Mouse (Mus musculus) 3134 (cell line): ENCODE data around the gene Cryzl1.

Source experiments
- DNase-seq: peaks from one replicate; pipeline ENCODE4 v3.0.0-alpha.2; 2011; ENCODE audit warnings: low spot score; ENCODE audit not compliant: insufficient read length; ENCODE audit errors: extremely low read depth

Gene Cryzl1

DNA sequence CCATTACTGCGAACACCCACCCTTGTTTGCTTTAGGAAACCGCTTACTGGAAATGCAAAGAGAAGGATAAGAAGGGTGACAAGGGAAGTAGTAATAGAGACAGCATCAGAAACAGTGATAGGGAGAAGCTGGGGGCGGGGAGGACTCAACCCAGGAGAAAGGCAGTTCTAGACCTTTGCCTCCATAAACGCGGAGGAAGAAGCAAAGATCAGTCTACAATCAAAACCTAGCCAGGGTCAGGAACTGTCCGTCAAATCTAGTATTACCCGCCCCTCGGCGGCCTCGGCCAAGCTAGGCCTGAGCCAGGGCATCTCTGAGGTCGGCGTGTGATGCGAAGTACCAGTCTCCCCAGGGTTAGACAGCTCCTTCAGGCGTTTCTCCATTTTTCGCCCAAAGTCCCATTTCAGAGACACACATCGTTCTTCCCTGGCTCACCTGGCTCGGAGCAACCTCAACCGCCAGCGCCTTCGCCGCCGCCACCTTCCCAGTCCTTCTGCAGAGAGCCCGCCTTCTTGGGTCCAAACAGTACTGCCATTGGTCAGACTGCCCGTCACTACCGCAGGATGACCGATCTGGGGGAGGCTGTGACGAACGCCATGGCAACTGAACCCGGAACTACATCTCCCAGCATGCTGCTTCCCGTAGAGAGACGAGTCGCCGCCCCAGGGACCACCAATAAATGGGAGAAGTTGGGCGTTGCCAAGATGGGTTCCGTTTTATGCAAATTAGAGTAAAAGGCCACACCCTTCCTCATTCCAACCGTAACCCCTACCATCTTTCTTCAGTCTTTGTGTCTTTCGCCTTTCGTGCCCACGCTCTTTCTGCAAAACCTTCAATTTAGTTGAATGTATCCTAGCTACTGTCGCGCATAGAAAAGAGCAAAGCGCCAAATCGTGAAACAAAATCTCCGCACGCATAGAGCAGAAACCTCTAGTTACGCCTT lies at the start of gene Cryzl1:
Gene Cryzl1, minus strand, starts transcription at position 853 of the 943 bp plus-strand sequence.
- peak; percentile 95 for DNase-seq

DNA sequence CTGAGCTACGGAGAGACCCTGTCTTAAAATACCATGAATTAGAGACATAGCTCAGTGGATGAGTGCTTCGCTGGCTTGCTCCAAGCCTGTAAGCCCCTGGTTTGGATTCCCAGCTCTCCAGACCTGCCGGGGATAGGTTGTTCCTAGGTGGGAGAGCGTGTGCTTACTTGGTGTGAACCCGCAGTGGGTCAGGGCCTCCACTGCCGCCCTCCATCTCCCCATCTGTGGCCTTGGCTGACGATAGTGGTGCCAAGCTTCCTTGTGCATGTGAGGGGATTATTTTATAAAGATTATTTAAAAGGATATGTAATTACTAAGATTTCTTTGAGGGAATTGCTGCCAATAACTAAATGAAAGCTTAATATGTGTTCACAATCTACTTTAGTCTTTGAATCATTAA lies 43.8 kb upstream of the Cryzl1 start:
- DNase-seq: no peak

DNA sequence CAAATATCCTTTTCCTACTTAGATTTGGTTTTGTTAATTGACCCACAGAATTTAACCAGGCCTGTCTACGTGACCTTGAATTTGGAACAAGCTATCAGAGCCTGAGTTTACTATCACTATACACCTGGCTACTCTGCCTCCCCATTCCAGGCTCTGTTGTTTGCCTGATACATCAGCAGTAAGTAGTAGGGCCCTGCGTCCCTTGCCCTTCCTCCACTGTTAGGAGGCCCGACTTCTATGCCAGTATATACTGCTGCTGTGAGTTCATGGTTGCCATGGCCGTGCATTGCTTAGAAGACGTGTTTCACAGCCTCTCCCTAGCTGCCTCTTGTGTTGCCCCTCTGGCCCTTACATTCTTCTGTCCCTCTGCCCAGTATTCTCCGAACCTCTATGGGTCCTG lies 42.6 kb upstream of the Cryzl1 start:
- no peak for DNase-seq

DNA sequence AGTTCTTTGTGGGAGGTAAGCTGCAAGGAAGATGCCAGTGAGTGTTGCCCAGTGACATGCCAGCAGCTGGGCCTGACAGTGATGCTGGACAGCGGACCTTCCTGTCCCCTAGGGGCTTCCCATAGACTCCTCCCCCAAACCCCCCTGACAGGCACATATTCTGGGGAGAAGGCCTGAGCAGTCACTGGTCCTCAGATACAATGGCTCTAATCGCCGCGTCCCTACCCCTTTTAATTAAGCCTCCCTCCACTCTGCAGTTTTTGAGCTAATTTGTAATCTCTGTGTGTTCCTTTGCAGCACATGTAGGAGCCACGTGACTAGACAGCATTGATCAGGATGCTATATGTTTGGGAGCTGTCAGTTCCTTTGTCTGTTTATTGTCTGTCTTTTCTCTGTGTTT lies 41.9 kb upstream of the Cryzl1 start:
- DNase-seq: no peak

DNA sequence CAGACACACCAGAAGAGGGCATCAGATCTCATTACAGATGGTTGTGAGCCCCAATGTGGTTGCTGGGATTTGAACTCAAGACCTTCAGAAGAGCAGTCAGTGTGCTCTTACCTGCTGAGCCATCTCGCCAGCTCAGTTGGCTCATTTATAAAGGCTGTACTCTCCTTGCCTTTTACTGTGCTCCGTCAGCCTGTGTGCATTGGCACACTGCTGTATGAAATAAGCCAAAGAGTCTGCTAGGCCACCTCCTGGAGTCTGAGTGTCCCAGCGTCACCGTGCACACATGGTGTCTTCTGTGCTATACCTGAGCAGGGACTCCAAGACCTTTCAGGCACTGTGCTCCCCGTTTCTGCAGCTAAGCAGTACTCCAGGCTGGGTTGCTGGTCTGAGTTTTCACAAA lies 41.1 kb upstream of the Cryzl1 start:
- no peak for DNase-seq

DNA sequence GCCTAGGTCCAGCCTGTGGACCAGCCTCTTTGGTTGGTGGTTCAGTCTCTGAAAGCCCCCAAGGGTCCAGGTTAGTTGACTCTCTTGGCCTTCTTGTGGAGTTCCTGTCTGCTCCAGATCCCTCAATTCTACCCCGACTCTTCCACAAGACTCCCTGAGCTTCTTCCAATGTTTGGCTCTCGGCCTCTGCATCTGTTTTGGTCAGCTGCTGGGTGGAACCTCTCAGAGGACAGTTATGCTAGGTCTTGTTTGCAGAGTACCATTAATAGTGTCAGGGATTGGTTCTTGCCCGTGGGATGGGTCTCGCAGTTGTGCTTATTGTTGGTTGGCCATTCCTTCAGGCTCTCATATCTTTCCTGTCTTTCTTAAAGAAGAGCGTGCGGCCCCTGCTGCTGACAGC lies 39.8 kb upstream of the Cryzl1 start:
- no peak for DNase-seq

DNA sequence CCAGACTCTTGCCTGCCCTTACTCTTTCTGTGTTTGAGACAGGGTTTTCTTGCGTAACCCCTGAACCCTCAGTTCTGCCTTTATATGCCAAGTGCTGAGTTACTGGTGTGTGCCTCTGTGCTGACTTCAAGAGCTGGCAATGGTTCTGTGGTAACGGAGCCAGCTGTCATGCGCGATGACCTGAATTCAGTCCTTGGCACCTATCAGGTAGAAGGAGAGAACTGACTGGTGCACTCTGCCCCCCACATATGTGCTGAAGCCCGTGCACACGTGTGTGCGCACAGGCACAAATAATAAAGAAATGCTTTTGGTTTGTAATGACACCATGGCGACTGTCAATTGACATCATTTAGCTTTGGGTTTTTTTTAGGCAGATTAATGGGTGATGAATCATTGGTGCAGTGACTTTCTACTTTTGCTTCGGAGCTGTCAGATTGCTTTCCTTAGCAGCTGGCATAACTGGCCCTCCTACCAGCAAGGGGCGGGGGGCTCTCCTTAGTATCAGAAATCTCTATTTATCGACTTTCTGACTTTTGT lies 38.5 kb upstream of the Cryzl1 start:
- DNase-seq: peak; percentile 43

DNA sequence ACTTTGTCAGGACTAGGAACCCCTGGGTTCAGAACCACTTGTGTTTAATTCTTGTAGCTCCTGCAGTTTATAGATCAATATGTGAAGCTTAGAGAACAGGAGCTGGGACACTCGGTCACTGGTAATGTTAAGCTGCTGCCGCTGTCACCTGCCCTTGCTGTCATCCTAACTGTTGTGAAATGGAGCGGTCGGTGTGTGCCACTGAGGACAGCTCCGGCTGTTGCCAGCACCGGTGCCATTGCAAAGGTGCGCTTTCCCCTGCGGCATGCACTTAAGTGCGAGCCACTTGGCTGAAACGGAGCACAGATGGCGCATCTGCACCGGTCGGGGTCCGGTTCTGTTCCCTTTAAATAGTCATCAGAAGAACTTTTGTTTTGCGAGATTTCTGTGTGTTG lies 37.0 kb upstream of the Cryzl1 start:
- DNase-seq: no peak

DNA sequence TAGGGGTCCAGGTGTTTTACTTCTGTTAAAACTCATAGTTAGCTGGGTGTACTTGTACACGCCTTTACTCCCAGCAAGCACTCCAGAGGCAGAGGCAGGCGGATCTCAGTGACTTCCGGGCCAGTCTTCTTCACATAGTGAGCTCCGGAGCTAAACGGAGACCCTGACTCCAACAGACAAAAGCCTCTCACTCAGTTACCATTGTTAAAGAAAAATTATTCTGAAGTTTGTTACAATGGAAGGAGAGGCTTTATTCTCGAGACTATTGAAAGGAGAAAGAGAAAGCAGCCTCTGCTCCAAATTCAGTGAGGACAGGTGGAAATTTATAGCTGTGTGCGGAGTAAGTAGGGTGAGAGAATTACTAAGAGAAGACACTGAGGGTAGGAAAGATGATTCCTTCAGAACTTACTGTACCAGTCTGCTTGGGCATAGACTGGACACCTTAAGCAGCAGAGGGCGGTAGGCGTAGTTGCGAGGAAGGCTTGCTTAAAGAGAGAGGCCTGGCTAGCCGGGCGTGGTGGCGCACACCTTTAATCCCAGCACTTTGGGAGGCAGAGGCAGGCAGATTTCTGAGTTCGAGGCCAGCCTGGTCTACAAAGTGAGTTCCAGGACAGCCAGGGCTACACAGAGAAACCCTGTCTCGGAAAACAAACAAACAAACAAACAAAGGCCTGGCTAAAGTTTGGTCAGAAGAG lies 36.5 kb upstream of the Cryzl1 start:
- no peak for DNase-seq

DNA sequence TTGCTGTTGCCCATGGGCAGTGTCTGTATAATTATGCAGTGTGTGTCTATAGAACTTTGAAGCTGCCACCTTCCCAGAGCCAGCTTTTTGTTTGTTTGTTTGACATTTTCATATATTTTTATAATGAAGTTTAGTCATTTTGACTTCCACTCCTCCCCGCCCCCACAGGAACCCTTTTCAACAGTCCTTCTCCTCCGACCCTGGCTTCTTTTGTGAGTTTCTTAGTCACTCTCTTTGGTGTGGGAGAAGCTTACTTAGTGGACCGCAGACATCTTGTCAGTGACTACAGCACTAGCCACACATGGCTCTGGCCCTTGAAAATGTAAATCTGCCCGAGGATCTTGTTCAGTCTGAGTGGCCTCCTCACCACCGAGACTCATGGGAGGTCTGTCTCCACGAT lies 35.6 kb upstream of the Cryzl1 start:
- DNase-seq: no peak

DNA sequence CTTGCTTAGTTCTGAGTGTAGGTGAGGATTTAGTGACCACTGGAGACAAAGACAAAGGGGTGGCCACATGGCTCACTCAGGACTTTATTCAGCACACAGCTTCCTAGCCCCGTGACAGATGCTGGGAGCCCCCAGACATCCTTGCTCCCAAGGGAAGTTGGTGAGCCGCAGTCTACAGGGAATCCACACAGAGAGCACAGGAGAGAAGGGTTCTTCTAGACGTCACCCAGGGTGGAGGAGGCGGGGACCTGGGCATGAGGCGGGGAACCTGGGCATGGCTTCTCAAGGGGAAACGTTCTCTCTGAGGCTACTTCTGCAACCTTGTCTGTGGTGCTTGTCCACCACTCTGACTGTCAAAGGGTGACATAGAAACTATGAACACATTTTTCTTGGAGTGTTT lies 35.2 kb upstream of the Cryzl1 start:
- DNase-seq: no peak

DNA sequence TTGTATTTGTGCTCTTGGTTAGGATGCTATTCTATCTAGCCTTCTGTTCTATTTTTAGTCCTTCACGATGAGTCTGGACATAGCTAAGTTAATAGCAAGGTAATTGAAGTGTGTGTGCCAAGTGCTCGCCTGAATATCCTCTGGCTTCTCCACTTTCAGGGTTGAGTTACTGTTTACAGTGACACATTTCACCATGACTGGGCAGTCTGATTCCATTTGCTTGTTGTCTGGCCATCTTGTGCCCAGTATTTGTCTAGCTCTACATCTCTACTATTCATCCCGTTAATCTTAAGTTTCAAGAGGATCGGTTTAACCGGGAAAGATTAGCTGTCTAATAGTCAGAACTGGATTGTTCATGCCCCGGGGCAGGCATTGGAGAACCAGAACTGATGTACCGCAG lies 33.7 kb upstream of the Cryzl1 start:
- DNase-seq: no peak

DNA sequence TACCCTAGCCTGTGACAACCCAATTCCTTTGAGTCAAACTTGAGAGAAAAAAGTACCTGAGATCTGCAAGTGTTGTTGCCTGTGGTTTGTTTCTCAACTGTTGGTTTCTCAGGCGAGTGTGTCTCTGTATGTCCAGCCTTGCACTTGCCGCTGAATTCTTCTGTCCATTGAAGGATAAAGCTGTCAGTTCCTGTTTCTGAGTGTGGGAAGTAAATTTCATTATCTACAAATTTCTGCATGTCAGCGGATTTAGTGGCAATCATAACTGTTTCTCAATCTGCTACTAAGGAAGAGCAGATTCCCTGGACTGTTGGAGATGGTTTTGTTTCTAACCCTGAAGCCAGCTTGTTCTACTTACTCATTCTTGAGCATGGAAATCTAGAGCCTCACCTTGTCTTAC lies 33.0 kb upstream of the Cryzl1 start:
- DNase-seq: no peak

DNA sequence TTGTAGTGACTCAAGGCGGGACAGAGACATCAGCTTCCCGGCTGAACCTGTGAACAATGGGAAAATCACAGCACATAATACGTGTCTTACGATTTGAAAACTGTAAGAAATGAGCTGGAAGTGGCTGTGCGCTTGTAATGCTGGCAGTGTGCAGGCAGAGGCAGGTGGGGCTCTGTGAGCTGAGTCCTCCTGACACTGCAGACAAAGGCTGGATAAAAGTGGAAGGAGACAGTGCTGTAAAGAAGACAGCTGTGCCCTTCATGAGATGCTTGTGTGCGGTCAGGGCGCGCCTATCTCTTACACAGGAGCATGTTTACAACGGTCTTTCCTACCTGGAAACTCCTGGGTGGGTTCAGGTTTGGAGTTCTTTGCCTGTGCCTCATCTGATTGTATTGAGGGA lies 32.4 kb upstream of the Cryzl1 start:
- no peak for DNase-seq

DNA sequence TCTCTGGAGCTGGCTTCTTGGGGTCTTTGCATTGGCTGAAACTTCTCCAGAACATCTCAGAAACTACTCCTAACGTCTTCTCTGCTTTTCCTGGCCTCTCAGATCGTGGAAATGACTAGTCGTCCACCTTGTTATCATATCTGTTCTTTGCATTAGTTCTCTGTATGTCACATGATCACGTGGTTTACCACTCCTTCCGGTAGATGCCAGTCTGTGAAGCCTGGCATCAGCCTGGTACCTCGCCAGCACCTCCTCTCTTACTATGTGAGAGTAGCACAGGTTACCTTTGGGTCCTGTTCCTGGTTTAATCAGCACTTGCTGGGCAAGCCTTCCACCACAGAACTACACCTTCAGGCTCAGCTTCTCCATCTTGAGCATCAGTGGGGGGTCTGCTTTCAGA lies 26.2 kb upstream of the Cryzl1 start:
- no peak for DNase-seq

DNA sequence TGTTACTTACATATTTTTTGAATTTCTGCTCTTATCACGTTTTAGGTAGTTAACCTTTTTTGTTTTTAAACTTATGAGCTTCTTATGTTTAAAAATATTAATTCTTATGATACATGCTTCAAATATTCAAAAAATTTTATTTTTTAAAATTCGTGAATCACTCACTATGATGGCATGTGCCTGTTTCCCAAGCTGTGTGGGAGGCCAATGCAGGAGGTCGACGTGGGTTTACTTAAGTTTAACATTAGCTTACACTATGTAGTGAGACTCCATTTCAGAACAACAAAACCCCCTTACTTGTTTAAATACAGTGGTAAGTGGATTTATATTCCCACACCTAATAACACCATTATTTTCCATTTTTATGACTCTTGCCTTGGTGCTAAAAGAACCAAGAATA lies 24.8 kb upstream of the Cryzl1 start:
- DNase-seq: no peak

DNA sequence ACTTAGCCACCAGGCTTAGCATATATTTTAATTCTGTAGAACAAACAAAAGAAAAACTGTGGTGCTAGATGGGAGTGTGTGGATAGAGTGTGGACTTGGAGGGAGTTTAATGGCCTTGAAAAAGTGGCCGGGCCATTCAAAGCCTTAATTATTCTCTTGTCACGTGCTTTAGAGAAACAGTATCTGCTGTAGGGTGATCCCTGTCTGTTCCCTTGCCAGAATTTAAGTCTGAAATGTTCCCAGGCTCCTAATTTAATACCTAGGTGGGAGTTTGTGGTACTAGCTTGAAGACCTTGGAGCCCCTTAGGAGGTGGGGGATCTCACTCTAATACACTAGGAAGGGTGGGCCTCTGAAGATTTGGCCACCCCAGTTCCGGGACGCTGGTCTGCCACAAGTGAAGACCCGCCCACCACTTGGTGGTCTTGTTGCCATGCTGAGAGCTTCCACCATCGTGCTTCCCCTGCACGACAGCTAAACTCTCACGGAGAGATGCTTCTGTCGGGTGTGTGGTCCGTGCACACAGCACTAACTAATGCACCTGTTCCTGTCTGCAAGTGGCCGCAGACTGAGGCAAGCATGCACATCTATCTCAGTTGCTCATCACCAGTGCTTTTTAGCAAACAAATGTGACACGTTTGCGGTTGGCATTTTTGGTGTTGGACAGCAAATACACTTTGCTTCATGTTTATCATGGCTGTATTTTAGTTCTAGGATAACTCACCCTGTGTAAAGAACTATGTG lies 23.0 kb upstream of the Cryzl1 start:
- no peak for DNase-seq

DNA sequence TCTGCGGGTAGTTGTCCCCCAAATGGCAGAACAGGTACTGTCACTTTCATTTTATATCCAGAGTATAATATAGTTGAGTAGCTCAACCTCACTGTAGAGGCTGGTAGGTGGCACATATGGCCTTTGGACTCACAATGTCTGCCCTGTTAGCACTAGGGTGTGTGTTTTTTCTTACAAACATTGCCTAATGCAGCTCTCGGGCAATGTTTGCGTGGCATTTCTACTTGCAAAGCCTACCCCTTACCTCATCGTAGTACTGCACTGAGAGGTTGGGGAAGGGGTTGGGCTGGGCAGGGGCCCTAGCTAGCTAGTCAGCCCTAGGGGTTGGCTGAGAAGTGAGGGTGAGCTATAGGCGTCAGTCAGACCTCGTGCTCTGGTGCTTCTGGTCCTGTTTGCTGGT lies 18.8 kb upstream of the Cryzl1 start:
- no peak for DNase-seq

DNA sequence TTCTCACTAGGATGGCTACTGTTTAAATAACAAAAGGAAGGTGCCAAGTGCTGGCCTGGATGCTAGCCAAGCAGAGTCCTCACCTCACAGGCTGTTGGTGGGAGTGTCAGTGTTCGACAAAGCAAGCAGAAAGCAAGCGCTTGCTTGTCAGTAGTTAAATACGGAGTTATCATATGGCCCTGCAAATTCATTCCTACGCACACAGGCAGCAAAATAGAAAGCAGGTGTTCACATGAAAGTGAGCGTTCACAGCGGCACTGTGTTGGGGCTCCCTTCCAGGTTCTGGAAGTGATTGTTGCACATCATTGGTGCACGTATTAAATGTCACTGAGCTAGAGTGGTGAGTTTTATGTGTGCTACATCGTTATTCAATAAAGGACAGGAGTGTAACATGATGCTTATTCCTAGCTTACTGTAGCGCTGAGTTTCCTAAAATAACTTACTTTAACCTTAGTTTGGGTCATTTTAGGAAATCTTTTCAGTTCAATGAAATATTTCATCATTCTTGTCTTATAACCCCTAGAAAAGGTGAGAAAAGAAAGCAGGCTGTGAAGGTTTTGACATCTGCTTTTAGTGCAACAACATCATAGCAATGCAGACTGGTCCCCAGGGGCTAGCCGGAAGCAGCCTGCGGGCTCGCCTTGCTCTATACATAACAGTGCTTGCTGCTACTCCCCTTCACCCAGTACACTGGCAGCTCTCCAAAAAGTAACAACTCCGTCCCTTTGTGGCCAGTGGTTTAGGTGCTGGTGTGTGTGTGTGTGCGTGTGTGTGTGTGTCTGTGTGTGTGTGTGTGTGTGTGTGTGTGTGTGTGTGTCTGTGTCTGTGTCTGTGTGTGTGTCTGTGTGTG lies 17.6 kb upstream of the Cryzl1 start:
- DNase-seq: no peak

DNA sequence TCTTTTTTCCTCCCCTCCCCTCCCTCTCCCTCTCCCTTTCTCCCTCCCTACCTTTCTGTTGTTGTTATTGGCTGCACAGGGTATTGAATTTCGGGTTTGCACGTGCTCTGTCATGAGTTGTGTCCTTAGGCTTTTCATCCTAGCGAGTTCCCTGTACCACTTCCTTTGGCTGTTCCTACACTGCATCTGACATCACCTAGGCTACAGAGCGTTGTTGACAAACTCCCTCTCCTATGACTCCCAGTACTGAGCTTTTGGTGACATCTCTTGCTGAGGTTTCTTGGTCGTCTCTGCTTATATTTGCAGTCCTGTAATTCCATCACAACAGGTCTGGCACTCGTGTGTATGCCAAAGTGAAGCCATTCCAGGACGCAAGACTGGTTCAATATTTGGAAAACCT lies 14.3 kb upstream of the Cryzl1 start:
- DNase-seq: no peak
